Mouse (Mus musculus) kidney, embryonic 14.5 days (tissue): ENCODE measurements around the gene Eya3. TPM values are rescaled to one million over a fixed set of nuclear protein-coding genes. Genes with fewer than 3 reads are reported as not detected.
"Not testable (repeated sequence)": the region's sequence is repeated elsewhere in the genome, so short reads cannot be mapped to it uniquely, and the experiment has no call there.

Experiments used
- ATAC-seq: fragments of 200-750 bp; cut with Nextera tagmentation; 2 replicates; pipeline ENCODE4 v1.8.0; 2017; ENCODE audit warnings: moderate number of reproducible peaks, mild to moderate bottlenecking, moderate TSS enrichment, moderate library complexity; ENCODE audit not compliant: low FRiP score, low TSS enrichment
- H3K27ac ChIP-seq: fragments of 300-500 bp; sonication (generic); 2 replicates; pipeline ENCODE4 v1.5.1; 2014; ENCODE audit warnings: low read depth, mild to moderate bottlenecking, low read length, moderate library complexity, mixed read lengths
- H3K27me3 ChIP-seq: fragments of 300-500 bp; sonication (generic); 2 replicates; pipeline ENCODE4 v1.6.1; 2014; ENCODE audit warnings: mild to moderate bottlenecking, low read length; ENCODE audit not compliant: control insufficient read depth, insufficient read depth
- H3K36me3 ChIP-seq: fragments of 300-500 bp; sonication (generic); 2 replicates; pipeline ENCODE4 v1.6.1; 2014; ENCODE audit warnings: low read length, mixed read lengths; ENCODE audit not compliant: control insufficient read depth, insufficient read depth
- H3K4me1 ChIP-seq: fragments of 300-500 bp; sonication (generic); 2 replicates; pipeline ENCODE4 v1.6.1; 2014; ENCODE audit warnings: low read length, mixed read lengths; ENCODE audit not compliant: control insufficient read depth, insufficient read depth
- H3K4me2 ChIP-seq: fragments of 300-500 bp; sonication (generic); replicated peaks from 2 replicates; pipeline ENCODE4 v1.6.1; 2014; ENCODE audit warnings: low read depth, mild to moderate bottlenecking, low read length
- H3K4me3 ChIP-seq: fragments of 300-500 bp; sonication (generic); 2 replicates; pipeline ENCODE4 v1.5.1; 2014; ENCODE audit warnings: mild to moderate bottlenecking, low read length
- H3K9ac ChIP-seq: fragments of 300-500 bp; sonication (generic); 2 replicates; pipeline ENCODE4 v1.6.1; 2014; ENCODE audit warnings: low read depth, mild to moderate bottlenecking, low read length, moderate library complexity
- H3K9me3 ChIP-seq: fragments of 300-500 bp; sonication (generic); 2 replicates; pipeline ENCODE4 v1.6.1; 2016; ENCODE audit warnings: low read length; ENCODE audit not compliant: control insufficient read depth
- WGBS: fragments of 180-500 bp; shearing (Covaris S2); extraction: QIAGEN DNeasy Blood & Tissue Kit; methylation state at CpG from one replicate; pipeline ENCODE4 v1.1.7; 2014; 5-methylcytosine and 5-hydroxymethylcytosine counted together
- polyA plus RNA-seq: library from polyadenylated mRNA; unstranded; fragments of >200 nt; fragmentation: Nextera tagmentation; extraction: Ambion mirVana; gene quantifications from 2 replicates; pipeline ENCODE4 v1.2.1, GENCODE M21; 2014

The Eya3 gene
- polyA plus RNA-seq, 1 experiment from 2014 or later, result 35.0 TPM

DNA sequence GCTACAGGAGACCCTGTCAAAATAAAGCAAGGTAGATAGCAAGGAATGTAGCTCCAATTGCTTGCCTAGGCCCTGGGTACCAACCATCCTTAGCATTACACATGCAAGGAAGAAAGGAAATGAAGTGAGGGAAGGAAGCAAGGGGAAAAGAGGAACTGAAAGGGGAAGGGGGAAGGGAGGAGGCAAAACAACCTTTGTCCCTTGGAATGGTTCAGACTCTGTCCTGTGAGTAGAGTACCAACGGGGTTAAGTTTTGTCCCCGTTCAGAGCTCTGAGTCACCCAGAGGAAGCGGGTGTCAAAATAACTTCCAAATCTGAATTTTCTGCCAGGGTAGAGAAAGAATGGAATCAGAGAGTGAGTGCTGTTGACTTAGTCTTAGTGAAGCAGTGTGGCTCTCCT is 121.5 kb downstream of the Eya3 start:
- Histone ChIP-seq H3K9ac (no peak overlapping the region), H3K36me3 (no peaks in the 10 kb centered on the region), H3K9me3 (no peaks in the 10 kb centered on the region), H3K4me3 (no peak overlapping the region), H3K4me1 (peaks cover 7% of the 10 kb centered on the region; the same call in 1 of the 2 replicates), H3K4me2 (no peak overlapping the region), H3K27ac (no peak overlapping the region), H3K27me3 (no peaks in the 10 kb centered on the region)
- 46% methylated on average over 3 of the region's 3 CpGs for WGBS
- no peak for ATAC-seq

DNA sequence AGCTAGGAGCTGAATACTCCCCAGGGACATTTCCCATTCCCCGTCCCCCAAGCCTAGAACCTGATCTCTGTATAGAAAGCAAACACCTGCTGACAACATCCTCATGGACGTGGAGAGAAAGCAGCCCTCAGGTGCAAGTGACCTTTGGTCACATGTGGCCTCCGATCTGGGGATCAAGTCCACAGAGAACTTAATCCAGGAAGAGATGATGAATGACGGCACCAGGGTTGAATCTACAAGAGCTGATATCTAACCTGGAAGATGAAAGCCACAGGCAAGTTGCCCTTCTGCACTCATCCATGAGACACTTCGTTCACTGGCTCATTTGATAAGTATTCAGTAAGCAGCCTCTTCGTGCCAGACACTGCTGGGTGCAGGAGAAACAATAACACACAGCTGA is 123.8 kb downstream of the Eya3 start:
- Histone ChIP-seq H3K27me3 (no peaks in the 10 kb centered on the region), H3K9ac (no peak overlapping the region), H3K4me1 (0 out of 2 replicates have a peak, but pooled peaks cover 2% of the 10 kb centered on the region), H3K4me3 (no peak overlapping the region), H3K27ac (no peak overlapping the region), H3K36me3 (no peaks in the 10 kb centered on the region), H3K9me3 (no peaks in the 10 kb centered on the region), H3K4me2 (no peak overlapping the region)
- WGBS, result 72% methylated on average over 6 of the region's 6 CpGs
- ATAC-seq, result no peak

DNA sequence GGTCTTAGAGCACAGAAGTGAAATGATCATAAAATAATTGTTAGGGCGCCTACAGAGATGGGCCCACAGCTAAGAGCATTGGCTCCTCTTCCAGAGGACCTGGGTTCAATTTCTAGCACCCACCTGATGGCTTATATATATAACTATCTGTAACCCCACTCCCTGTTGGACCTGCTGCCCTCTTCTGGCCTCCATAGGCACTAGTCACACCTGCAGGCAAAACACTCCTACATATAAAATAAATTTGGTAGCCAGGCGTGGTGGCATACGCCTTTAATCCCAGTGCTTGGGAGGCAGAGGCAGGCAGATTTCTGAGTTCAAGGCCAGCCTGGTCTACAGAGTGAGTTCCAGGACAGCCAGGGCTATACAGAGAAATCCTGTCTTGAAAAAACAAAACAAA is 124.3 kb downstream of the Eya3 start:
- not testable (repeated sequence) for H3K4me3 ChIP-seq, H3K27ac ChIP-seq, H3K9ac ChIP-seq, H3K9me3 ChIP-seq, H3K36me3 ChIP-seq, ATAC-seq, H3K4me1 ChIP-seq, H3K4me2 ChIP-seq, H3K27me3 ChIP-seq
- 88% methylated on average over 3 of the region's 3 CpGs for WGBS

DNA sequence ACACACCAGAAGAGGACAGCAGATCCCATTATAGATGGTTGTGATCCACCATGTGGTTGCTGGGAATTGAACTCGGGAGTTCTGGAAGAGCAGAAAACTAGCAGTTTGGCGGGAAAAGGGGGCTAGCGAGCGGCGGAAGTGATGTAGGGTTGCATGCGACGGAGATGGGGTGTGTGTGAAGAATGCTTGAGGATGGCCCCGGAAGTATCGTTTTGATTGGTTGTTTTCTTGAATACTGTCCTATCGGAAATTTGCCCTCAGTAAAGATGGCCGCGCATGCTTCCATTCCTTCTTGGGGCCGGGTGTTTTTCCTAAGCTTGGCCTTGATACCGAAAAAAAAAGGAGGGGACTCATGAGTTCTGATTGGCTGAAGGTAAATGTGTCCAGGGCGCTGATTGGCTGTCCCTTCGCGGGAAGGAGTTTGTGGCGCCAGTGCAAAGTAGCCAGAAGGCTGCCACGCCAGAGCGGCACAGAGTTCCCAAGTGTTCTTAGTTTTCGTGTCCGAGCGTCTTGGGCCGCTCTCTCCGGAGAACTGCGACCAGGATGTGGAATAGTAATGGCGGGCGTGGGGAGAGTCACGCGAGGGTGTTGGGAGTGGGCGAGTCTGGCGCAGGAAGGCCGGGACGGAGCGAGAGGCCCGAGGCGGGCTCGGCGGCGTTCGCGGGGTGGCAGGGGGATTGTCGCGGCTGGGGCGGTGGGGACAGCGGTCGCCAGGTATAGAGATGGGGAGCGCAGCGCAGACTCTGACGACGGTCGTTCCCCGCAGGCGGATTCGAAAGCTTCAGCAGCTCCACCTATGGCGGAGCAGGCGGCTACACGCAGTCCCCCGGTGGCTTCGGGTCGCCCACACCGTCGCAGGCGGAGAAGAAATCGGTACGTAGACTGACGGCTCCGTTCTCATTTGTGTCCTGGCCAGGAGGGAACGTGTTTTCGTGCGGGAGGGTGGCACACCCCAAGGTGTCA is 129.4 kb downstream of the Eya3 start, which contains the start of gene Rpa2:
Gene Rpa2 (plus strand): TSS at position 419 of the 963 bp plus-strand sequence.
- peak within 1 kb of the TSS; percentile 58 for H3K4me2 ChIP-seq
- ATAC-seq, result peak; percentile 96
- peak within 1 kb of the TSS; percentile 71 for H3K4me3 ChIP-seq
- peaks cover 5% of the 10 kb centered on the region; the same call in 1 of the 2 replicates for H3K4me1 ChIP-seq
- peak within 1 kb of the TSS; percentile 85 for H3K9ac ChIP-seq
- WGBS, result under 1% methylated on average over 71 of the region's 71 CpGs
- peaks cover 32% of the 10 kb centered on the region for H3K36me3 ChIP-seq
- peak within 1 kb of the TSS; percentile 70; the same call in 1 of the 2 replicates for H3K27ac ChIP-seq
- H3K9me3 ChIP-seq, result no peaks in the 10 kb centered on the region
- H3K27me3 ChIP-seq, result no peaks in the 10 kb centered on the region

DNA sequence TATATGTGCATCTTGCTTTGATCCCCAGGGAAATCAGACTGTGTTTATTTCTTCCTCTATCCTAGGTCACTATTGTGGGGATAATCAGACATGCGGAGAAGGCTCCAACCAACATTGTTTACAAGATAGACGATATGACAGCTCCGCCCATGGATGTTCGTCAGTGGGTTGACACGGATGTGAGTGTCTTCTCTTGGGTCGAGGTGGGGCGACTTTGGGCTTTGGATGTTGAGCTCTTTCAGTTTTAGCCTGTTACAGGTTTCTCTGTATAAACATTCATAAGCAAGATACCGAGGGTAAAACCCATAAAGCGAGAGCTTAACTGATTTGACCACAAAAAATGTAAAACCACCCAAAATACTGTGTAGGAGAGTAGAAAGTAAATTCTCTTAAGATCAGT is 133.0 kb downstream of the Eya3 start:
- Histone ChIP-seq H3K9me3 (no peaks in the 10 kb centered on the region), H3K27ac (no peak overlapping the region), H3K9ac (no peak overlapping the region), H3K36me3 (peaks cover 67% of the 10 kb centered on the region), H3K27me3 (no peaks in the 10 kb centered on the region), H3K4me2 (no peak overlapping the region), H3K4me1 (peaks cover 5% of the 10 kb centered on the region; the same call in 1 of the 2 replicates), H3K4me3 (no peak overlapping the region)
- 90% methylated on average over 9 of the region's 9 CpGs for WGBS
- no peak for ATAC-seq

Other genes starting within 250 kb of the Eya3 start
- 22.3 and 31.8 TPM in 2 replicates for gene Phactr4, start 216.5 kb upstream of the Eya3 start, polyA plus RNA-seq
- gene Med18, start 175.1 kb upstream of the Eya3 start, polyA plus RNA-seq, result 19.3 and 24.5 TPM in 2 replicates
- gene Sesn2, start 128.5 kb upstream of the Eya3 start, polyA plus RNA-seq, result 12.4 and 15.4 TPM in 2 replicates
- 1,253 and 1,671 TPM in 2 replicates for gene Atpif1, start 105.3 kb upstream of the Eya3 start, polyA plus RNA-seq
- gene Dnajc8, start 103.4 kb upstream of the Eya3 start, polyA plus RNA-seq, result 176 and 238 TPM in 2 replicates
- 0.23 and 0.47 TPM in 2 replicates for gene Ptafr, start 74.9 kb upstream of the Eya3 start, polyA plus RNA-seq
- gene Xkr8, start 93.6 kb downstream of the Eya3 start, polyA plus RNA-seq, result 5.3 and 5.4 TPM in 2 replicates
- 7.0 and 10.5 TPM in 2 replicates for gene Smpdl3b, start 118.3 kb downstream of the Eya3 start, polyA plus RNA-seq
- 120 and 124 TPM in 2 replicates for gene Rpa2, start 129.3 kb downstream of the Eya3 start, polyA plus RNA-seq
- gene Themis2, start 157.4 kb downstream of the Eya3 start, polyA plus RNA-seq, result 0.73 and 1.4 TPM in 2 replicates
- 65.3 and 77.2 TPM in 2 replicates for gene Ppp1r8, start 204.2 kb downstream of the Eya3 start, polyA plus RNA-seq
- gene Stx12, start 245.5 kb downstream of the Eya3 start, polyA plus RNA-seq, result 56.3 and 62.5 TPM in 2 replicates